Mouse (Mus musculus) bone marrow macrophage, adult 2 months (primary cell): ENCODE results near the gene Gm17268. TPM values are rescaled to one million over a fixed set of nuclear protein-coding genes. Genes with fewer than 3 reads are reported as not detected.

Experiments
- H3K27ac ChIP-seq: 2 replicates; pipeline ENCODE4 v1.5.1; 2012; ENCODE audit warnings: low read depth, low read length; ENCODE audit not compliant: insufficient read depth
- H3K4me1 ChIP-seq: 2 replicates; pipeline ENCODE4 v1.6.1; 2012; ENCODE audit warnings: low read length; ENCODE audit not compliant: control insufficient read depth, insufficient read depth
- H3K4me3 ChIP-seq: 2 replicates; pipeline ENCODE4 v1.5.1; 2012; ENCODE audit warnings: mild to moderate bottlenecking, low read length, moderate library complexity; ENCODE audit not compliant: insufficient read depth
- CTCF ChIP-seq: IDR thresholded peaks from 2 replicates; pipeline ENCODE4 v1.5.1; 2012; ENCODE audit warnings: low read depth, mild to moderate bottlenecking, low read length, moderate library complexity
- POLR2A ChIP-seq: IDR thresholded peaks from 2 replicates; pipeline ENCODE4 v1.6.1; 2012; ENCODE audit warnings: mild to moderate bottlenecking, low read depth, low read length, borderline replicate concordance
- polyA plus RNA-seq: library from polyadenylated mRNA; stranded (reverse); fragments of >200 nt; gene quantifications from 2 replicates; pipeline ENCODE4 v1.2.4, GENCODE M21; 2012; ENCODE audit not compliant: missing spikeins, insufficient read depth, insufficient read length

The Gm17268 gene
- polyA plus RNA-seq, 1 experiment, result not detected

GRCm38 (mm10) chr11:82062226-82062625 is 23.9 kb upstream of the Gm17268 start:
- H3K4me3 ChIP-seq, result no peak overlapping the region
- no peak overlapping the region for H3K27ac ChIP-seq
- TF ChIP-seq POLR2A (no peak), CTCF (no peak)
- H3K4me1 ChIP-seq, result peaks cover 12% of the 10 kb centered on the region

- TF ChIP-seq POLR2A (no peak), CTCF (no peak)
- Histone ChIP-seq H3K4me3 (no peak within 1 kb of the TSS), H3K4me1 (peaks cover 3% of the 10 kb centered on the region; the same call in 1 of the 2 replicates), H3K27ac (no peak within 1 kb of the TSS)
These were observed 19.3 kb upstream of the Gm17268 start, which contains the start of gene Ccl11 for GRCm38 (mm10) chr11:82057646-82058045. TSS of gene Ccl11 (plus strand) at chr11:82057823.

GRCm38 (mm10) chr11:82053849-82054248 is 15.5 kb upstream of the Gm17268 start:
- TF ChIP-seq CTCF, result no peak
- TF ChIP-seq POLR2A, result no peak
- no peak overlapping the region for H3K4me3 ChIP-seq

DNA sequence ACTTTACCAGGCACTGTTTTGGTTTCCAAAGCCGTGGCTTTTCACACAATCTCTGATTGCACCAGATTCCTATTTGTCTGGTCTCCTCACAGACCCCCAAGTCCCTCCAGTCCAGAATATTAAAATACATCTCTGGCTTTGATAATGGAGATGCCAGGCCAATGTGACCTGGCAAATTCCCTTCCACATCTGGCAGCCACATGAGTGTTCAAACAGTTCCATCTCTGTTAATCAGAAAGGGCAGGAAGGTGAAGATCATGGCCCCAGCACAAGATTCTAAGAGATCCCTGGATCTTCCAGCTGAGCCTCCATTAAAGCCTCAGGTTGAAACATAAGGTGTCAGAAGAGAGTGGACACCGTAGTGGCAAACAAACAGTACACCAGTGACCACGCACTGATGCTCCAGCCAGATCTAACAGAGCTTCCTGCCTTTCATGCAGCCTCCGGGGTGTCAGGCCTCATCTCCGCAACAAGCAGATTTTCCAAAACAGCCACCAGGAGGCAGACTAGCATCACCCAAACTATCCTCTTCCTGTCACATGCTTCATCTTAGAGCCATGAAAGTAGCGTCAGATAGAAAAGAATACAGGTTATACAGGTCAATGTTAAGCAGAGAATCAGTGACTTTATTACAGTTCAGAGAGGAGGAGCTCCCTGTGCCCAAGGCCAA is 9.5 kb upstream of the Gm17268 start:
- Histone ChIP-seq H3K27ac (no peak overlapping the region), H3K4me1 (peaks cover 37% of the 10 kb centered on the region), H3K4me3 (no peak overlapping the region)
- no peak for TF ChIP-seq POLR2A
- peak; percentile 50 for TF ChIP-seq CTCF

More at GRCm38 (mm10) chr11:82053849-82054248, 15.5 kb upstream of the Gm17268 start:
- H3K4me1 ChIP-seq, result no peaks in the 10 kb centered on the region
- no peak overlapping the region for H3K27ac ChIP-seq

- peaks cover 54% of the 10 kb centered on the region for H3K4me1 ChIP-seq
- H3K4me3 ChIP-seq, result no peak within 1 kb of the TSS
- no peak for TF ChIP-seq CTCF
- TF ChIP-seq POLR2A, result no peak
- peak within 1 kb of the TSS; percentile 73 for H3K27ac ChIP-seq
These were observed 7.1 kb upstream of the Gm17268 start, which contains the start of gene Ccl7 for GRCm38 (mm10) chr11:82045471-82045870. TSS of gene Ccl7 (plus strand) at chr11:82045712.

DNA sequence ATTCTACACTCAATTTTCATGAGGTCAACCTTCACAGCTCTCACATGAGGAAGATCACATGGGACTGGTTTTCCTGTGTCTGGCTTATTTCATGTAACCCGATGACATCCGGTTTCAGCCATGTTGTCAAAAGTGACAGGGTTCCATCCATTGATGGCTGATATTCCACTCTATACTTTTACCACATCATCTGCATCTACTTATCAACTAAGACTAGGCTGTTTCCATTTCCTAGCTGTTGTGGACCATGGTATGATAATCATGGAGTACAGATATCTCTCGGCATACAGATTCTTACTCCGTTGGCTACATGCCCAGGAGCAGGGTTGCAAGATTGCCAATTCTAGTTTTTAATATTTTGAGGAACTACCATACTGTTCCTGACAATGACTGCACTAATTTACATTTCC is 3.3 kb upstream of the Gm17268 start:
- H3K27ac ChIP-seq, result peak overlapping the region; percentile 81
- no peak overlapping the region for H3K4me3 ChIP-seq
- TF ChIP-seq POLR2A, result no peak
- no peak for TF ChIP-seq CTCF
- H3K4me1 ChIP-seq, result peaks cover 69% of the 10 kb centered on the region

DNA sequence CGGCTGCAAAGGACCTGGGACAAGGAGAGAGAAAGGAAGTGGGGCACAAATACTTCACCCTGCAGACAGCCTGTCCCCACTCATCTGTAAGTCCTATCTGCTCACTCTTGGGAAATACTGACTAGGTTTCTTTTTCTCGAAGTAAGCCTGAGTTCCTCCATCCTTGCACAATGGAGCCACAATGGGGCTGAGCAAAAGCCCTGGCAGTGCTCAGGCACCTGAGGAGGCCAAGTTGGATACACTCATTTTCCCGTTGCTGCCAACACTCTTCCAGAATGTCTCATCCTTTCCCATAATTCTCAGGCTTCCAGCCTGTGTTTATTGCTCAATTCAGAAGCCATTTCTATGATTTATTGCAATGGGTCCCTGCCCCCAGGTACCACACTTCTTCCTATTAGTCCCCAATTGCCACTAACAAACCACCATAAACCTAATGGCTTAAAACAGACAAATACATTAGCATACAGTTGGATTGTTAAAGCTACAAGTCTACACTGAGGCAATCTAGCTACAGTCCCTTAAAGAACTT is 834 bp upstream of the Gm17268 start:
- Histone ChIP-seq H3K4me1 (peaks cover 70% of the 10 kb centered on the region), H3K27ac (peak overlapping the region; percentile 37)
- TF ChIP-seq CTCF (no peak), POLR2A (no peak)

DNA sequence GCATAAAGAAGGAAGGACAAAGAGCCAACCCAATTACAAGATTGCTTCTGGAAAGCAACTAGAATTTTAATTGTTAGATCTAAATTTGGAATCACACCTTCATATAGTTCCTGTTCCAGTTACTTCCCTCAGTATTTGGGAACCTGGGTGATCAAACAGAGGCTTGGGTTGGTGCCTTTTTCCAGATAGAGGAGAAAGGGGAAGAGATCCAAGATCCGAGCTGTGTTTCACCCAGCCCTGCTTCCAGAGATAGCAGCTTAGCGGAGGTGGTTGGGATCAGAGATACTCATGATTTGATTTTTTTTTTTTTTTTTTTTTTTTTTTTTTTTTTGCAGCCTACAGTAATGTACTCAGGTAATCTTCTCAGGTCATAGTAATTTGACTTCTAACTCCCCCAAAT is 2.5 kb downstream of the Gm17268 start:
- peak overlapping the region; percentile 65; the same call in 1 of the 2 replicates for H3K27ac ChIP-seq
- H3K4me3 ChIP-seq, result peak overlapping the region; percentile 42; the same call in 1 of the 2 replicates
- peaks cover 69% of the 10 kb centered on the region for H3K4me1 ChIP-seq
- TF ChIP-seq CTCF (no peak), POLR2A (no peak)

More for the DNA sequence above, 834 bp upstream of the Gm17268 start:
- H3K4me3 ChIP-seq, result no peak overlapping the region

DNA sequence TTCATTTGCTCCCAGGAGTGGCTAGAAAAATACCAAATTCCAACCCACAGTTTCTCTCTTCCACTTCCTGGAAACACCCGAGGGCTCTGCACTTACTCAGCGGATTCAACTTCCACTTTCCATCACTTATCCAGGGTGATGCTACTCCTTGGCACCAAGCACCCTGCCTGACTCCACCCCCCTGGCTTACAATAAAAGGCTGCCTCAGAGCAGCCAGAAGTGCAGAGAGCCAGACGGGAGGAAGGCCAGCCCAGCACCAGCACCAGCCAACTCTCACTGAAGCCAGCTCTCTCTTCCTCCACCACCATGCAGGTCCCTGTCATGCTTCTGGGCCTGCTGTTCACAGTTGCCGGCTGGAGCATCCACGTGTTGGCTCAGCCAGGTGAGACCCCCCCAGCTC is 3.0 kb downstream of the Gm17268 start, which contains the start of gene Ccl2:
Gene Ccl2 (plus strand): TSS at position 216 of the 400 bp plus-strand sequence.
- Histone ChIP-seq H3K4me1 (peaks cover 64% of the 10 kb centered on the region), H3K27ac (peak within 1 kb of the TSS; percentile 65), H3K4me3 (peak within 1 kb of the TSS; percentile 42)
- no peak for TF ChIP-seq CTCF
- TF ChIP-seq POLR2A, result peak; percentile 91

DNA sequence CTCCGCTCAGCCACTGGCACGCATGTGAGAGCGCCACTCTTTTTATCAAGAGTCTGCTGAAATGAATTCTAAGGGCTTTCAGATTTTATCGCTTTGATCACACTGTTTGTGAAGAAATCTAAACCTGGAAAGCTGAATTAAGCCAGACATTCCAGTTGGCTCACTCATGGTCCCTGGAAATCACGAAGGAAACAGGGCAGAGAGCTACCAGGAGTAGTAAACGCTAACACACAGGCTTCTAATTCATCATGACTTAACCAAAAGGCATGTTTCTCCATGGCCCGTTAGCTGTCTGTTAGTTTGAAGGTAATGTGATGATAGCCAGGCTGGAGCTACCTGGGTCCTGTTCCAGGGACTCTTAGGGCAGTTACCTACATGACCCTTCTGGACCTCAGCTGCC is 3.9 kb downstream of the Gm17268 start:
- H3K27ac ChIP-seq, result no peak overlapping the region

More for the DNA sequence above, 3.9 kb downstream of the Gm17268 start:
- H3K4me1 ChIP-seq, result peaks cover 57% of the 10 kb centered on the region
- TF ChIP-seq POLR2A, result no peak
- TF ChIP-seq CTCF, result no peak
- no peak overlapping the region for H3K4me3 ChIP-seq
